ENCODE assay signal across 7 mouse cellular contexts in genomic region chrX:86490309-86490708, GRCm38 (mm10).
A peak's percentile ranks its signal among the peaks of the same experiment; 100 is the strongest.
DNase-seq lines count a peak whose midpoint lies in the region.

No protein-coding gene starts in this region.

- peak; percentile 9 to 32 for DNase-seq in layer of hippocampus, postnatal 10 days (ENCODE audit: low spot score in 2 of 2)
- no peak for DNase-seq in layer of hippocampus, adult 9-10 months (ENCODE audit: low spot score)
- DNase-seq in ES-CJ7 (ENCODE audit: low read depth, low spot score) = peak; percentile 45
- DNase-seq in adrenal gland, adult (ENCODE audit: inconsistent age in 2 of 2, low spot score in 1 of 2) = peak; percentile 20 to 68
- peak; percentile 61 for DNase-seq in embryo, embryonic 10 days (ENCODE audit: low spot score)
- peak; percentile 44 for DNase-seq in mesoderm, embryonic 11.5 days (ENCODE audit: low read depth, low spot score)
- no peak for DNase-seq in spleen, adult 12 weeks (ENCODE audit: low spot score)

Comparison
In these comparisons a context has a peak if more than half of its experiments do, and no peak if none do; other contexts are left out.
1. DNase-seq: peak in layer of hippocampus, postnatal 10 days (2 of 2), ES-CJ7 (single experiment), adrenal gland, adult (2 of 2), embryo, embryonic 10 days (single experiment) and mesoderm, embryonic 11.5 days (single experiment); none in layer of hippocampus, adult 9-10 months (single experiment) and spleen, adult 12 weeks (single experiment).